Mouse (Mus musculus): ENCODE measurements around the gene Prtg. TPM values are rescaled to one million over a fixed set of nuclear protein-coding genes. Genes with fewer than 3 reads are reported as not detected.
A peak's percentile ranks its signal among the peaks of the same experiment; 100 is the strongest.

Prtg gene
- polyA plus RNA-seq, 1 experiment from 2014 or later, result 2.2 TPM

DNA sequence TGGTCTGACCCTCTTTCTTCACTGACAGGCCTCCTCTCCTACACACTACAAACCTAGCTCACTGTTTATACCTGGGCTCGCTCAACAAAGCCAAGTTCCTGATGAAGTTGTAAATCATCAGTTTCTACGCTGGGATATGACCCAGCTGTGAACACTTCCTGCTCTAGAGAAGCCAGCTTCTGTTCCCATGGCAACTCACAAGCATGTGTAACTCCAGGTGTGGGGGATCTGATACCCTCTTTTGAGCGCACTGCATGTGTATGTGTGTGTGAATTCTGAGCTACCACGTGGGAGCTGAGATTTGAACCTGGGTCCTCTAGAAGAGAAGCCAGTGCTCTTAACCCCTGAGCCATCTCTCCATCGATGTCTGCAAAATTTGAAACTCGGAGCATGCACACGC, 142.9 kb downstream of the Prtg start:
- no peaks in the 10 kb centered on the region for H3K4me1 ChIP-seq (replicated peaks)
- H3K27ac ChIP-seq (ENCODE audit: poor library complexity, severe bottlenecking), result no peak overlapping the region
- no peak overlapping the region for H3K9ac ChIP-seq
- peaks cover 7% of the 10 kb centered on the region; the same call in 1 of the 2 replicates for H3K9me3 ChIP-seq (replicated peaks)
- H3K4me3 ChIP-seq, result no peak overlapping the region
- 69% methylated on average over 7 of the region's 7 CpGs for WGBS
- H3K4me2 ChIP-seq, result no peak overlapping the region
- H3K27me3 ChIP-seq (replicated peaks), result no peaks in the 10 kb centered on the region
- no peak for ATAC-seq (ENCODE audit: insufficient number of reproducible peaks, low FRiP score)
- peaks cover 22% of the 10 kb centered on the region for H3K36me3 ChIP-seq

DNA sequence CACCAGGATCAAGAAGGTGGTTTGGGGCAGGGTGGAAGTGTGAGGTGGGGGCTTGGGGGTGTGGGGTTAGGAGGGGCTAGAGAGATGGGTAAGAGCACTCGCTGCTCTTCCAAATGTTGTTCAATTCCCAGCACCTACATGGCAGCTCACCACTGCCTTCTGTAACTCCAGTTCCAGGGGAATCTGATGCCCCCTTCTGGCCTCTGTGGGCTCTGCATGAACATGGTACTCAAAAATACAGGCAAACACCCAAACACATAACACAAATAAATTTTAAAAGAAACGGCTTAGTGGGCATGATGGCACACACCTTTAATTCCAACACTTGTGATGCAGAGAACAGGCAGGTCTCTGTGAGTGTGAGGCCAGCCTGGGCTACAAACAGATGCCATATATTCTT, 148.1 kb downstream of the Prtg start:
- no peak overlapping the region for H3K9ac ChIP-seq
- no peak overlapping the region for H3K4me2 ChIP-seq
- 56% methylated on average over 2 of the region's 2 CpGs for WGBS
- no peaks in the 10 kb centered on the region for H3K9me3 ChIP-seq (replicated peaks)
- H3K27me3 ChIP-seq (replicated peaks), result no peaks in the 10 kb centered on the region
- H3K27ac ChIP-seq (ENCODE audit: poor library complexity, severe bottlenecking), result no peak overlapping the region
- H3K36me3 ChIP-seq, result no peaks in the 10 kb centered on the region
- peaks cover 5% of the 10 kb centered on the region; the same call in 1 of the 2 replicates for H3K4me1 ChIP-seq (replicated peaks)
- H3K4me3 ChIP-seq, result no peak overlapping the region
- ATAC-seq (ENCODE audit: insufficient number of reproducible peaks, low FRiP score), result no peak

DNA sequence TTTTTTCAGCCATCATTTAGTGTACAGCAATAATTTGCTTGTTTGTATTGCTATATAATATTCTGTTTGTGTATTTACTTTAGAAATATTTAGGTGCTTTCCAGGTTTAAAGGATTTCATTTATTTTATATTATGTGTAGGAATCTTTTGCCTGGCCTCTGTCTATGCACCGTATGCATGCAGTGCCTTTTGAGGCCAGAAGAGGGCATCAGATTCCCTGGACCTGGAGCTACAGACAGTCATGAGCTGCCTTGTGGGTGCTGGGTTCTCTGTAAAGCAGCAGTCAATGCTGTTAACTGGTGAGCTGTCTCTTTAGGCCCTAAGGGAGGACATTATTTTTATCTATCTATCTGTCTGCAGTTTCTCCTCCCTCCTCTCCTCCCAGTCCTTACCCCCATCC, 148.9 kb downstream of the Prtg start:
- Histone ChIP-seq H3K4me1 (replicated peaks) (peaks cover 5% of the 10 kb centered on the region; the same call in 1 of the 2 replicates), H3K9me3 (replicated peaks) (no peaks in the 10 kb centered on the region), H3K4me3 (no peak overlapping the region), H3K4me2 (no peak overlapping the region), H3K27ac (ENCODE audit: poor library complexity, severe bottlenecking) (no peak overlapping the region), H3K27me3 (replicated peaks) (no peaks in the 10 kb centered on the region), H3K9ac (no peak overlapping the region), H3K36me3 (no peaks in the 10 kb centered on the region)
- 22% methylated on average over 1 of the region's 1 CpGs for WGBS
- ATAC-seq (ENCODE audit: insufficient number of reproducible peaks, low FRiP score), result no peak

GRCm38 (mm10) chr9:72958521-72959450, 152.1 kb downstream of the Prtg start, which contains the start of the genes Dyx1c1 and Gm44503:
Gene Dyx1c1 (plus strand): TSS chr9:72958785.
Gene Gm44503 (plus strand): TSS chr9:72958852.
- H3K4me3 ChIP-seq, result peak within 1 kb of the TSS; percentile 77
- H3K4me1 ChIP-seq (replicated peaks), result peaks cover 5% of the 10 kb centered on the region; the same call in 1 of the 2 replicates
- 2% methylated on average over 43 of the region's 43 CpGs for WGBS
- no peak within 1 kb of the TSS for H3K27ac ChIP-seq (ENCODE audit: poor library complexity, severe bottlenecking)
- ATAC-seq (ENCODE audit: insufficient number of reproducible peaks, low FRiP score), result peak; percentile 75
- peak within 1 kb of the TSS; percentile 80 for H3K4me2 ChIP-seq
- peak within 1 kb of the TSS; percentile 75 for H3K9ac ChIP-seq
- no peaks in the 10 kb centered on the region for H3K9me3 ChIP-seq (replicated peaks)
- no peaks in the 10 kb centered on the region for H3K27me3 ChIP-seq (replicated peaks)
- H3K36me3 ChIP-seq, result no peaks in the 10 kb centered on the region

DNA sequence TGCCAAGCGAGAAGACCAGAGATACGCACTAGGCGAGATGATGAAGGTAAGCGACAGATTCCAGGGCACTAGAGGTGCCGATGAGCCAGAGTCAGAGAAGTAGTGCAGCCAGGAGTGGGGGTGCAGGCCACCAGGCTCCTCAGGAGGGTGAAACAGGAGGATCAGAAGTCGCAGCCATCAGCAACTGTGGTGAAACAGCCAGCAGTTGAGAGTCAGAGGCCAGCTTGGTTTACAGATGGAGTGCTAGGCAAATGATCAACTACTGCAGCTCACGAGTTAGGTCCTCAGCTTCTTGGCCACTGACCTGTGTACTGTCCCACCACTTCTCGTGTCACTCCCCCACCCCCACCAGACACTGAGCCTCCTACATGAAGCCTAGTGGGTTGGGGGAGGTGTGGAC, 154.7 kb downstream of the Prtg start:
- WGBS, result 67% methylated on average over 8 of the region's 8 CpGs
- Histone ChIP-seq H3K4me1 (replicated peaks) (peaks cover 5% of the 10 kb centered on the region; the same call in 1 of the 2 replicates), H3K27me3 (replicated peaks) (no peaks in the 10 kb centered on the region), H3K4me3 (no peak overlapping the region), H3K4me2 (no peak overlapping the region), H3K9ac (no peak overlapping the region), H3K9me3 (replicated peaks) (no peaks in the 10 kb centered on the region), H3K36me3 (no peaks in the 10 kb centered on the region), H3K27ac (ENCODE audit: poor library complexity, severe bottlenecking) (no peak overlapping the region)
- ATAC-seq (ENCODE audit: insufficient number of reproducible peaks, low FRiP score), result no peak

GRCm38 (mm10) chr9:72961959-72962358, 155.3 kb downstream of the Prtg start:
- H3K27ac ChIP-seq (ENCODE audit: poor library complexity, severe bottlenecking), result no peak overlapping the region
- ATAC-seq (ENCODE audit: insufficient number of reproducible peaks, low FRiP score), result no peak
- 69% methylated on average over 15 of the region's 15 CpGs for WGBS
- peaks cover 5% of the 10 kb centered on the region; the same call in 1 of the 2 replicates for H3K4me1 ChIP-seq (replicated peaks)
- H3K36me3 ChIP-seq, result no peaks in the 10 kb centered on the region
- no peaks in the 10 kb centered on the region for H3K9me3 ChIP-seq (replicated peaks)
- H3K4me2 ChIP-seq, result no peak overlapping the region
- H3K4me3 ChIP-seq, result no peak overlapping the region
- H3K9ac ChIP-seq, result no peak overlapping the region
- no peaks in the 10 kb centered on the region for H3K27me3 ChIP-seq (replicated peaks)

Other genes with a start within 250 kb of the Prtg start
- gene Nedd4, start 144.5 kb upstream of the Prtg start, polyA plus RNA-seq (2016; fragmentation: Nextera tagmentation; extraction: Ambion mirVana), result 624 and 643 TPM in 2 replicates
- 2.9 and 3.0 TPM in 2 replicates for gene Pygo1, start 118.8 kb downstream of the Prtg start, polyA plus RNA-seq (2016; fragmentation: Nextera tagmentation; extraction: Ambion mirVana)
- gene Dyx1c1, start 151.9 kb downstream of the Prtg start, polyA plus RNA-seq (2016; fragmentation: Nextera tagmentation; extraction: Ambion mirVana), result 0.68 and 0.73 TPM in 2 replicates
- 0.08 TPM in 1 of 2 replicates, not detected in the other for gene Gm44503, start 152.0 kb downstream of the Prtg start, polyA plus RNA-seq (2016; fragmentation: Nextera tagmentation; extraction: Ambion mirVana)
- gene Ccpg1os, start 178.5 kb downstream of the Prtg start, polyA plus RNA-seq (2016; fragmentation: Nextera tagmentation; extraction: Ambion mirVana), result 12.0 and 14.9 TPM in 2 replicates
- gene Ccpg1, start 178.6 kb downstream of the Prtg start, polyA plus RNA-seq (2016; fragmentation: Nextera tagmentation; extraction: Ambion mirVana), result 34.3 and 35.0 TPM in 2 replicates
- gene Pigb, start 233.5 kb downstream of the Prtg start, polyA plus RNA-seq (2016; fragmentation: Nextera tagmentation; extraction: Ambion mirVana), result 7.9 and 9.5 TPM in 2 replicates
- 3.8 and 4.0 TPM in 2 replicates for gene Rab27a, start 238.0 kb downstream of the Prtg start, polyA plus RNA-seq (2016; fragmentation: Nextera tagmentation; extraction: Ambion mirVana)